Mouse (Mus musculus): ENCODE measurements around the gene Btbd35f11.
"Not testable (repeated sequence)": the region's sequence is repeated elsewhere in the genome, so short reads cannot be mapped to it uniquely, and the experiment has no call there.

Btbd35f11 gene

GRCm38 (mm10) chrX:3443590-3443989 lies at the start of gene Btbd35f11:
TSS of gene Btbd35f11 (minus strand) at chrX:3443690.
- DNase-seq (ENCODE audit: low spot score in 2 of 2) = not testable (repeated sequence)

DNA sequence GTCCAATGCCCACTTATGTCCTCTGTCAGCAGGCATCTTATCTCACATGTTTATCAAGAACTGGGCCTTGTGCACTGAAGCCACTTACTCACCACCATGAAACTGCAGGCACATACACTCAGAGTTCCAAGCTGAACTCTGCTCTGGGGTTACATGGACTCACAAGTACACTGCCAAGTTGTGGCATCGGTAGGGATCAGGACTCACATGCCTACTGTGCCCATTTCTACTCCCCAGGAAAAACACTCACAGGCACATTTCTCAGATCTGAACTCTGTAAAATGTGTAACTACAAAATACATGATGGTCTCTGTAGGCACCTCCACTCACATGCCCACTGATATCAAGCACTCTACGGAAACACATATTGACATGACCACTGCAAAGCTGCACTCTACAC lies 33.5 kb downstream of the Btbd35f11 start:
- DNase-seq (ENCODE audit: low spot score in 2 of 2) = peak in 1 of 2 experiments; percentile 0
